Mouse (Mus musculus) heart, postnatal 36 days (tissue): ENCODE measurements at regions not wholly inside any gene's neighbourhood (a gene's known extent, or its start where the extent isn't known, plus 50 kb on each side); places are given as distances from the start of the nearest gene placed in this dataset.
A peak's percentile ranks its signal among the peaks of the same experiment; 100 is the strongest.

ENCODE experiments used
- DNase-seq, 2 experiments: peaks; one replicate each; pipeline ENCODE4 v3.0.0; 2021 to 2022
- intact Hi-C: fragments of 180-260 bp; cut with DNase I; formaldehyde crosslinking; loops from one replicate; pipeline ENCODE4 v1.15.1; 2025

DNA sequence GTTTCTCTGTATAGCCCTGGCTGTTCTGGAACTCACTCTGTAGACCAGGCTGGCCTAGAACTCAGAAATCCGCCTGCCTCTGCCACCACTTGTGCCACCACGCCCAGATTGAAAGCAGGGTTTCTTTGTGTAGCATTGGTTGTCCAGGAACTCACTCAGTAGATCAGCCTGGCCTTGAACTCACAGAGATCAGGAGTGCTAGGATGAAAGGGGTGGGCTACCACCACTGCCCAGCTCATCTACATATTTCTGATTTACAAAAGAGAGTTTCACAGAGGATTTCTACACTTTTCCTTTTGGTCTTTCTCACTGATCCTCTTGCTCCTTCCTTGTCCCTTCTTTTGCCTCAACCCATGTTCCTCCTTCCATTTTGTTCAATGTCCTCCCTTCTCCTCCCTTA, 53.1 kb upstream of the Lbx1 start:
- intact Hi-C loops, result no loop called here
- no peak for DNase-seq

DNA sequence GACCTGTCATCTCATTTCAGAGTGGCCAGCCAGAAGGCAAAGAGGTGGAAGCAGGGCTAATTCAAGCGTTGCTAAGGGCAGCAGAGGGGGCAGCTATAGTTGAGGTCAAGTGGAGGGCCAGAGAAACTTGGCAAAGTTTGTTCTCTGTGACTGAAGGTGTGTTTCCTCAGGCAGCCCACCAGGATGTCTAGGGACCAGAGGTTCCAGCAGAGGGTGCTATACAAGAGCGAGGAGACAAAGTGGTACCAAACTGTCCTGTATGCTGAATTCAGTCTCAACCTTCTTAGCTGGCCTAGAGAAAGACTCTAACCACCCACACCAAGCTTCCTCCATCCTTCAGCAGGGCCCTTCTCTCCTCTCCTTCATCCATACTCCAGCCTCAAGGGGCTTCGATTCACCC, 62.2 kb upstream of the Lbx1 start:
- intact Hi-C loops, result loop anchor here (5.0 kb wide), 1 partner anchor 244 kb away; no protein-coding TSS in a partner anchor
- DNase-seq, result no peak

DNA sequence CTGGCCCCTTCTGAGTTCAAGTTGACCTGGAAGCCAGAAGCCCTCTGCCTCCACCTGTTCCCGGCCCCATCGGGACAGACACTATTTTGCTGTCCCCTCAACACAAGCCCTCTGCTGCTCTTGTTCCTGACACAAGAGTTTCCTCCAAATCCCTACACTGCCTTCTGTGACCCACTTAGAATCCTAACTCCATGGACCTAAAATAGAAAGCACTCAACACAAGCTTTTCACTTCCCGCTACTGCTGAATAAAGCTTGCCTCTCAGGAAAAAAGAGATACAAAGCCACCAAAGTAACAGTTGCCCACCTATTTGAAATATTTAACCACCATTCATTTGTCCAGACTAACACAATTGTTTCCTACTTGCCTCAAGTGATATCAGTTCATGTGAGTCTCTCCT, 63.7 kb upstream of the Lbx1 start:
- no peak for DNase-seq
- intact Hi-C loops, result loop anchor here (5.0 kb wide), 1 partner anchor 243 kb away; no protein-coding TSS in a partner anchor

DNA sequence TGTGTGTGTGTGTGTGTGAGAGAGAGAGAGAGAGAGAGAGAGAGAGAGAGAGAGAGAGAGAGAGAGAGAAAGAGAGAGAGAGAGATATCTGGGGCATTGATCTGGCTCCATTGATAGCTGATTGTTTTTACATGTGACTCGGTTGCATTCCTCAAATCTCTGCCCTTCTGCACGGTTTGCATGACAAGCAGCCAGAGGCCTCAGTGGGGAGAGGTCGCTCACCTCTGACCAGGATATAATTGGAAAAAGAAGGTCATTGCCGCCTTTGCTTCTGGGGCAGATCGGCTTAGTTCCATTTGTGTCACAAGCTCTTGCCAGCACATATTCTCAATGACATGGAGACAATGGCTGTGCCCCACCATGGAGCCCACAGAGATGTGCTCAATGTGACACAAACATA, 63.8 kb upstream of the Btrc start:
- intact Hi-C loops, result loop anchor here (2.0 to 5.0 kb wide), 2 partner anchors 79 to 243 kb away; no protein-coding TSS in a partner anchor
- DNase-seq, result no peak

DNA sequence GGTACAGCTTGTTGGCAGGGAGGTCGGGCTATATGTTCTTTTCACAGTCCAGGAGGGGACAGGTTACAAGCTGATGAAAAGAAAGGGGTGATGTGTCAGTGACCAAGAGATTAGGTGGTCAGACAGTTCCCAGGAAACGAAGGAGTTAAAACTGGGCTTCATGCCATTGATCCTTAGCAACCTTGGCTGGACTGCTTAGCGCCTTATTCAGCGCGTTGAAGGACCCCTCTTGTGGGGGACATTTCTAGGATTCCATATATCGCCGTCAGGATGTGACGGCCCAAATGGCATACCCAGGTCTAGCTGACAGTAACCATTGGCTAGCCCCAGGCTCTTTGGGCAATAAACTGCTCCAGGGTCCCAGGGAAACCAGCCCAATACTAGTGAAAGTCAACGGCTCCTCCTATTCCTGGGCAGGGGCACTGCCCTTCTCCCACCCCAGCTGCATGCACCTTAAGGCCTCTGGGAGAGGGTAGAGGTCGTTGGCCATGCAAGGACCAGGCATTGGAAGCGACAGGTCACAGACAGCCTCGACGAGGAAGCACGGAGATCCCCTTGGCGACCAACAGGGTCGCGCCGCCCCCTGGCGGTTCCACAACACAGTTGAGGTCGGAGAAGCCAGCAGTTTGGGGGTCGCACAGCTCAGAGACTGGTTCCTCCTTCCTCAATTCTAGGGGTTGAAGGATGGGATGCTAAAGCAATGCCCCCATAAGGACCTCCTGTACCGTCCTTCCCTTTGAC, 62.7 kb upstream of the Btrc start:
- intact Hi-C loops, result loop anchor here (1.0 to 2.0 kb wide), 3 partner anchors 18 to 135 kb away; no protein-coding TSS in a partner anchor

DNA sequence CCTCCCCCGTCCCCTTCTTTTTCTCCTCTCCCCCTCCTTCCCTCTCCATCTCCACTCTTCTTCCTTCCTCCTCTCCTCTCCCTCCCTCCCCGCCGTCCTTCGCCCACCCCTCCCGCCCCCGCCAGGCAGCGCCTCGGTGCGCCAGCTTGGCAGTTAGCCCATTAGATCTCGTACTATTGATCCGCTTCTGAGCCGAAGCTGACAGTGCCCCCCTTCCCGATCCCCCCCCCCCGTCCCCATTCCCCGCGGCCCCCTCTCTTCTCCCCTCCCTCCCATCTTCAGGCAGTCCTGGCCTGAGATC, 62.2 kb upstream of the Btrc start:
- DNase-seq, result no peak
- intact Hi-C loops, result loop anchor here (1.0 to 2.0 kb wide), 3 partner anchors 18 to 135 kb away; no protein-coding TSS in a partner anchor

More for the DNA sequence above, 62.7 kb upstream of the Btrc start:
- DNase-seq, result peak; percentile 40 to 51

DNA sequence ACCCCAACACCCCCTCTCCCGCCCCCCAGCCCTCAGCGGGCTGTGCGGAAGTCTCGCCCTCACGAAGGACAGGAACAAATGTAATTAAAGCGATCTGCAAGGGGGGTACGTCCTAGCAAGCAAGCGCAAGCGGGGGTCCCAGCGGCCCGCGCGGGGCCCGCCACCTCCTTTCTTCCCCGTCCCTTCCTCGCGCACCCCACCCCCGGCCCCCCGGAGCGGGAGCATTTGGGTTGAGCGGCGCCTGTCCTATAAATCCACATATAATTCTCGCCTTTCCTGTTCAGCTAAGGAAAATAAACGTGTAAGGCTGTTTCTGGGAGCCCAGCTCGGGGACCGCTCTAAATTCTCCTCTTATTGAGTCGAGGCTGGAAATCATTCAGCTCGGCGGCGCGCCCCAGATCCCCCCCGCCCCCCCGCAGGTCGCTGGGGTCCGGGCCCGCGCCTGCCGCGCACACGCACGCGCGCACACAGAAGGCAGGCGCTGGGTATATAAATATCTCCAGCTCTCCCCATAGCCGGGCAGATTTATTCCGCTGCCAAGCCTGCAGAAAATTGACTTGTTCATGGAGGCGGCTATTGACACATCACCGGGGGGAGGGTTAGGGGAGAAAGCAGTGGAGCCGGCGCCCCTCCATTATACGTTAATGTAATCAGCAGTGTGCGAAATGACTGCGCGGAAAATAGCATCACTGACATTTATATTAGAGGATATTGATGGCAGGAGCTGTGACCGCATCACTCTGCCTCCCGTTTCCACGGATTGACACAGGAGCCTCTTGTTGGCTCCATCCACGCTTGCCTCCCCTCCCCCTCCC, 61.6 kb upstream of the Btrc start:
- intact Hi-C loops, result loop anchor here (1.0 to 2.0 kb wide), 3 partner anchors 19 to 134 kb away; no protein-coding TSS in a partner anchor
- DNase-seq, result peak; percentile 29 to 49

DNA sequence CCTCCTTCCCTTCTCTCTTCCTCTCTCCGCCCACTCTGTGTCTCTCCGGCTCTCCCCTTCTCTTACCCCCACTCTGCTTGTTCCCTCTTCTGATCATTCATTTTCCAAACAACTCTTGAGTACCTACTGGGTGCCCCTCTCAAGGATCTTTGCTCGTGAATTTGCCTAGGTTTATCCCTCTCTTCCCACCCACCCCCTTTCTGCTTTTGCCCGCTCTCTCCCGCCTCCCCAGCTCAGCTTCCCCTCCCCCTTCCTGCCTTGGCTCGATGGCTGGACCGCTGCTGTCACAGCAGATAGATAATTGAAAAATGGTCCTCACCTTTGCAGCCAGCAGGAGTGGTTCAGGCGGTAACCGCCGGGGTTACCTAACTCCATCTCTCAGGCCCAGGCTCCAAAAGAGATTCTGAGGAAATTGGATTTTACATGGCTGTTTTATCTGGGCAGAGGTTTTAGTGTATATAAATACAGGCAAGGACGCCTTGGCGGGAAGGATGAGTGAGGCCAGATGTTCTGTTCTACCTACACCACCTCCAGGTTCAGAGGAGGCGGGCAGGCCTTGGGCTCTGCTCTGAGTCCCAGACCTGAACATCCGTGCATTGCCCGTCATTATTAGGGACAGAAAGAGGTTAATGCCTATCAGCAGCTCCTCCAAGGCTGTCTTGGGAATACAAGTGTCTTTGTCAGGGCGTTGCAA, 60.8 kb upstream of the Btrc start:
- DNase-seq, result no peak
- intact Hi-C loops, result no loop called here

DNA sequence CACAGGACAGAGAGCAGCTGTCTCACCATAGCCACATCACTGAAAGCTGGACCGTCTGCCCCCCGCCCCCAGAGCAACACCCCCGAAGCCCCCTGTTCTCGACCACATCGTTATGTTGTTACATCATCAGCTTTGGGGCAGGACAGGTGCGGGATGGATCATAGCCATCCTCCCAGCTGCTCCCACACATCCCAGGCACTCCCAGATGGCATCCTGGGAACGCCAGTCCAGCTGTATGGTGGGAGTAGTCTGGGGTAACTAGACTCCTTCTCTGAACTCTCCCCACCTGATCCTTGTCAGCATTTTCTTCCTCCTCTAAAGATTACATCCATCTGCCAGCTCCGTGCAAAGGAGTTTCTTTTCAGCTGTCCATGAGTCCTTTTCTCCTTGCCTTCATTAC, 59.0 kb upstream of the Btrc start:
- intact Hi-C loops, result no loop called here
- no peak for DNase-seq

DNA sequence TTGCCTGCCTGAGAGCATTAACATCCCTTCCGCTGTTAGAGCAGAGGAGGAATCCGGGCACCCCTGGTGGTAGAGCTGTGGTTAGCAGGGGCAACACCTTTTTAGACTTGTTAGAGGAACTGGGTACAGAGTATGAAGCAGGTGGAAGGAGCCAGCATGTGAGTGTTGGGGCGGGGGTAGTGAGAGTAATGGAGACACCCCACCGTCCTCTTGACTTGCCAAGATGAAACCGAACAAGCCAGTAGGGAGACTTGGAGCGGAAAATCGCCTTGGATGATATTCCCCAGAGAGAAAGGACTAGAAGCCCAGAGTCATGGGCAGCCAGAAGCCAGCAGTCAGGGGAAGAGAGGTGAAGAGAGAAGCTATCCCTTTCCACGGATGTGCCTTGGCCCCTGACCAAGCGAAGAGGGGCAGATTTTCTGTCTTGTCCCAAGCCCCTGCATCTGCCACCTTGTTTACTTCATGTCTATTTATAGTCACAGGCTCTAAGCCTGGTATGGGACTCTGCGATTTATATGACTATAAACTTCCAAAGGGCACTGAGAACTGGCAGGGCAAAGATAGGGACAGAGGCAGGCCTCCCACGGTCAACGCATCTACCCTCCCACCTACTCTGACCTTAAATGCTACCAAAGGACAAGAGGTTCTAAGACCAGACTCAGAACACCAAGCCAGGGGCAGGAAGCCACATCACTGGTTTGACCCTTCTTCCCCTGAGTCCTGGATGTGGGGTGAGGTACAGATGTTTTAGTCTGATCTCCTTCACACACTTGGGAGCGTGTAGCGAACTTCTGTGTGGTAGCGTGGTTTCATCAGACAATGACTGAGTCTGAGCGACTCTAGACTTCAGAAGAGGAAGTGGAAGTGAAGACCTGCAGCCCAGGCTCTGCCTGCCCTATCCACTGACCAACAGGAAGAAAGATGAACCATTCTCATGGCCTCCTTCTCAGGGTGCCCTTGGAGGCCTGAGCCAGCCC, 55.9 kb upstream of the Btrc start:
- DNase-seq, result no peak
- intact Hi-C loops, result loop anchor here (5.0 kb wide), 1 partner anchor 55 kb away; the partner anchor contains the start of gene Btrc

DNA sequence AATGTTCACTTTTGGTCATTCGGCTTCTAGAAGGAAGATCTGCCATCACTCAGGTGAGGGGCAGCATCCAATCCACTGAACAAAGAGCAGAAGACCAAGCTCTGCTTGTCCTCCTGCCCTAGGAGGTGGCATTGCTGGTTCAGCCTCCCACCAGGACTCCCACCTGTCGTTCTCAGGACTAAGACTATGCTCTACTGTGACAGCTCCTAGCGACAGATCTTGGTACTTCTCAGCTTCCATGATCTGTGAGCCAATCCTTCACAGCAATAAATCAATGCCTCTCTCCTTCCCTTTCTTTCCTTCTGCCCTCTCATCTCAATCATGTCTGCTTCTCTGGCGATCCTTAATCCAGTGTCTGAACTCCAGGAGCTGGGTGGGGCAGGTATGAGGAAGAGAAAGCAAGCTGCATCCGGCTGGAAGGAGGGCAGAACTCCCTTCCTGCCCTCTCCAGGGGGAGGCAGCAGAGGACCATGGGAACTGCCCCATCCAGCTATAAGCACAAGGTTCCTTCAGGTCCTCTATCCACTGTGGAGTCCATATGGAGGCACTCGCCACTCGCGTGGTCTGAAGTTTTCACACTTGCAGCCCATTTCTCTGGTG, 54.8 kb upstream of the Btrc start:
- DNase-seq, result peak in 1 of 2 experiments; percentile 35
- intact Hi-C loops, result loop anchor here (5.0 kb wide), 1 partner anchor 54 kb away; the partner anchor contains the start of gene Btrc

DNA sequence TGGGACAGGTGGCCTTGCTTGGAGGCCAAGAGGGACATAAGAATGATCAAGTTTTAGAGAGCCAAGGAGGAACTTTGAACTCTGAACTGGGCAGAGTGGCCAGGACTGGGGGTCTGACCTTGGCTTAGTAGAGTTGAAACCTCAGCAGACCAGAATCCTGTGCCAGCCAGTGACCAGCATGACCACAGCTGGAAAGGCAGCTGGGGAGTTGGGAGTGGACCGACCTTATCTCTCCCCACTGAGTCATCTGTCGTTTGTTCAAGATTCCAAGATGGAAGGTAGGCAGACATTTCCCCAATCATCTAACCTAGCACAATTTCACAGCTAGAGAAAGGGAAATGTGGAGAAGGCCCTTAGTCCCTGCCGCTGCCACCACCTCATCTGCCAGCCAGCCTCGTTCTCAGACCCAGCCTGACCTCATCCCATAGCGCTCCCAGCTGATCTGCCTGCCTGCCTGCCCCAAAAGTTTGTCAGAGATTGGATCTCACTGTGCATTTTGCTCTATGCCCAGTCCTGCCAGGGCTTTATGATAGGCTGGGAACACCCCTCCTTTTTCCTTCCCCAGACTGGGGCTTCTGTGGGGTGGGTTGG, 53.1 kb upstream of the Btrc start:
- DNase-seq, result no peak
- intact Hi-C loops, result no loop called here

DNA sequence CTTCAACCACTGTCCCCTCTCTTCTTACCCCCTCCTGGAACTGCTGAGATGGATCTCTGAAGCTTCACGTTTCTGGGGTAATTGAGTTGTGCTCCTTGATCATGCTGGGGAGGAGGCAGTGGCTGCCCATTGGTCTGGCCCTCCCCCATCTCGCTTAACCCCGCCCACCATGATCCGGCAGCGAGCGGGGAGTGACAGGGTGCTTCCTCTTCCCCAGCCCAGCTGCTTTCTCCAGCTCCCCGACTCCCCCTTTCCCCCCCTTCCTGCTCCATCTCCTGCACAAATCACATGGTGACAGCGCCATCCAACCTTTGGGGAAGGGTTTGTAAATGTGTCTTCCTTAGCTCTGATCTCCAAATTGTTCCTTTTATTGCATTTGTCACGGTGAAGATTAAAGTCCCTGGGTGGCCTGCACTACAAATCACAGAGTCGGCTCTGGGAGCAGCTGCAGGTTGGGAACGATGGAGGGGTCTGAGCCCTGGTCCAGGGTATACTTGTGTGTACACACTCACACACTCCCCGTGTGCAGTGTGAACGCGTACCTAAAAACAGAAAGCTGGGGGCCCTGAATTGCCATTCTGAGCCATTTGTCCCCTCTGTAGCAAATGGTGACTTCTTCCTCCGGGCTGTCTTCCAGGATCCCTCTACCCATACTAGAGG, 52.5 kb upstream of the Btrc start:
- DNase-seq, result peak; percentile 72 to 76
- intact Hi-C loops, result no loop called here

DNA sequence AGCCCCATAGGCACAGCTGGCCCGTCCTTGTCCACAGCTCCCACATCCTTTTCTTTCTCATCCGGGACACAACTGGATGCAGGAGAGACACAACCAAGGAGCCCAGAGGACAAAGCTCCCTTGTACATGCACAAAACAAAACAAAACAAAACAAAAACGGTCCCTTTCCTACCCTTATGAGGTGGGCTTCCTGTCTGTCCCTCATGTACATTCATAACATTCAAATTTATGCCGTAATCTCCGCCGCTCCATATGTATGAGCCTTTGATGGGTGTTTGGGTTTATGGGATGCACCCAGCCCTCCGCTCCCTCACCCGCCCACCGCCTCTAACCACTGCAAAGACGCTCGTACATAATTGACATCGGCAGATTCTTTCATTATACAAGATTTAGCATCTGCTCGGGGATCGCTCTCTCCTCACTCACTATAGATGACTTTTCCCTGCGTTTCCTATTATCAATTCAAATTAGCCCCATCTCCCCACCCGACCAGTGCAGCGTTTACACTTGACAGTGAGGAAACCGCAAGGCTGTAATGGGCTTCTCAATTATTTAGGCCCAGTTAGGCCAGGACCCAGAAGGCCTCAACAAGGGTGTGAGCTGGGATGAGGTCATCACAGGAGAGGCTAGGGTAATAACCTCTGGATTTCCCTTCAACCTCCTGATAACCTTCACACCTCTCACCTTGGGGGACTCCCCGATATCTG, 51.5 kb upstream of the Btrc start:
- no peak for DNase-seq
- intact Hi-C loops, result no loop called here

DNA sequence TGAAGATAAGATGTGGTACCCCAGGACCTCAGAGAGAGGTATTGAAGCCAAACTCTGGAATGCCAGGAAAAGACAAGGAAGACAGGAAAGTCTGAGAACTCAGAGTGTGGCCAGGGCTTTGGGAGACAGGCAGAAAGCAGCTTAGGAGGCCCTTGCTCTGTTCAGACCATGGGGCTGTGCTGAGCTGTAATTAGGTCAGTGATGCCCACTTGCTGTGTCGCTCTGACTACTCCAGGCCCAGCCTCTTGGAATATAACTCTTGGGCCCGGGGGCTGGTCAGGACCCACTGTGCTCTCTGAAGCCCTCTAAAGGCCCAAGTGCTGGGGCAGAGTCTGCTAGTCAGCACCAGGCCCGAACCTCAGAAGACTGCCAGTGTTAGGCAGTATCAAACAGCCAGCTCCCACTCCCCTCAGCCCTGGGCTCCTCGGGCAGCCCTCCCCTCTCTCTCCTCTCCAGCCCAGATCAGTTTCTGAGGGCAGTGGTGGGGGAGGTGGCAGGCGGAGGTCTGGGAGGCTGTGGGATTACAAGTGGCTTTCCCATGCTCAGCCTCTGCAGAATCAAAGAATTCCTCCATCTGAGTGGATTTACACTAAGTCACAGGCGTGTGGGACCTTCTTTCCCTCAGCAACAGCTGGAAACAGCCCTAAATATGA, 50.7 kb upstream of the Btrc start:
- intact Hi-C loops, result no loop called here
- DNase-seq, result no peak
